Mouse (Mus musculus) cerebellum, adult 2 months (tissue): ENCODE measurements around the gene Gpx2.
"Not testable (repeated sequence)": the region's sequence is repeated elsewhere in the genome, so short reads cannot be mapped to it uniquely, and the experiment has no call there.

ENCODE experiments used
- CTCF ChIP-seq: fragments of 200-500 bp; IDR thresholded peaks from 2 replicates; pipeline ENCODE4 v1.5.1; 2011; ENCODE audit warnings: low read depth, mild to moderate bottlenecking, control low read depth, low read length, moderate library complexity, borderline replicate concordance; ENCODE audit not compliant: insufficient read depth
- POLR2A ChIP-seq: fragments of 200-500 bp; IDR thresholded peaks from 2 replicates; pipeline ENCODE4 v1.6.1; 2011; ENCODE audit warnings: low read length, control low read depth, borderline replicate concordance; ENCODE audit not compliant: insufficient read depth

GRCm38 (mm10) chr12:76792540-76792939 is 2.8 kb downstream of the Gpx2 start:
- TF ChIP-seq CTCF, POLR2A: not testable (repeated sequence)
